Mouse (Mus musculus) liver, embryonic 14.5 days (tissue): ENCODE measurements around the gene Trim41. TPM values are rescaled to one million over a fixed set of nuclear protein-coding genes. Genes with fewer than 3 reads are reported as not detected.
A peak's percentile ranks its signal among the peaks of the same experiment; 100 is the strongest.

Experiments
- ATAC-seq: fragments of 200-750 bp; cut with Nextera tagmentation; 2 replicates; pipeline ENCODE4 v1.8.0; 2017; ENCODE audit warnings: moderate number of reproducible peaks, mild to moderate bottlenecking, moderate library complexity; ENCODE audit not compliant: insufficient read depth
- DNase-seq, 3 experiments: peaks; one replicate each; pipeline ENCODE4 v3.0.0-alpha.2; 2012 to 2013; ENCODE audit warnings: low read depth in 3 of 3, low spot score in 3 of 3
- H3K27ac ChIP-seq: fragments of 300-500 bp; sonication (generic); 2 replicates; pipeline ENCODE4 v1.5.1; 2014; ENCODE audit warnings: moderate library complexity, mild to moderate bottlenecking, control low read depth, inconsistent platforms
- H3K27me3 ChIP-seq: fragments of 300-500 bp; sonication (generic); 2 replicates; pipeline ENCODE4 v1.6.1; 2014; ENCODE audit warnings: mild to moderate bottlenecking, low read length, moderate library complexity; ENCODE audit not compliant: control insufficient read depth, insufficient read depth
- H3K36me3 ChIP-seq: fragments of 300-500 bp; sonication (generic); replicated peaks from 2 replicates; pipeline ENCODE4 v1.6.1; 2014; ENCODE audit warnings: low read depth; ENCODE audit not compliant: control insufficient read depth, insufficient read depth
- H3K4me1 ChIP-seq, 2 experiments: fragments of 200-500 bp in 1 of 2; fragments of 300-500 bp in 1 of 2; sonication (generic) in 1 of 2; replicated peaks; 2 replicates each; pipeline ENCODE4 v1.6.1; 2012 to 2014; ENCODE audit warnings: antibody characterized with exemption in 1 of 2, inconsistent platforms in 1 of 2, low read length in 1 of 2; ENCODE audit not compliant: control insufficient read depth in 2 of 2, insufficient read depth in 2 of 2
- H3K4me2 ChIP-seq: fragments of 300-500 bp; sonication (generic); 2 replicates; pipeline ENCODE4 v1.6.1; 2014; ENCODE audit warnings: low read depth, mild to moderate bottlenecking, control low read depth, moderate library complexity
- H3K4me3 ChIP-seq, 2 experiments: fragments of 200-500 bp in 1 of 2; fragments of 300-500 bp in 1 of 2; sonication (generic) in 1 of 2; 2 replicates each; pipeline ENCODE4 v1.5.1; 2012 to 2014; ENCODE audit warnings: low read depth in 2 of 2, low read length in 2 of 2, mild to moderate bottlenecking in 2 of 2, control low read depth in 1 of 2, inconsistent platforms in 1 of 2, moderate library complexity in 1 of 2; ENCODE audit not compliant: insufficient read depth in 1 of 2
- H3K9ac ChIP-seq: fragments of 300-500 bp; sonication (generic); replicated peaks from 2 replicates; pipeline ENCODE4 v1.6.1; 2014; ENCODE audit warnings: mild to moderate bottlenecking, control low read depth, moderate library complexity
- H3K9me3 ChIP-seq: fragments of 300-500 bp; sonication (generic); 2 replicates; pipeline ENCODE4 v1.6.1; 2016; ENCODE audit warnings: low read length, mixed read lengths; ENCODE audit not compliant: control insufficient read depth
- CTCF ChIP-seq: IDR thresholded peaks from 2 replicates; pipeline ENCODE4 v1.5.1; 2016; ENCODE audit warnings: antibody characterized with exemption, low read depth, control low read depth
- EP300 ChIP-seq: IDR thresholded peaks from 2 replicates; pipeline ENCODE4 v1.6.1; 2016; ENCODE audit warnings: antibody characterized with exemption, low read depth
- WGBS: fragments of 180-500 bp; shearing (Covaris S2); extraction: QIAGEN DNeasy Blood & Tissue Kit; methylation state at CpG from one replicate; pipeline ENCODE4 v1.1.7; 2014; ENCODE audit not compliant: insufficient replicate concordance; 5-methylcytosine and 5-hydroxymethylcytosine counted together
- polyA plus RNA-seq, 2 experiments: library from polyadenylated mRNA; depleted of rRNA in 1 of 2; stranded (reverse) in 1 of 2; unstranded in 1 of 2; fragments of >200 nt; fragmentation: Nextera tagmentation in 1 of 2; extraction: Ambion mirVana in 1 of 2; gene quantifications; 2 replicates each; pipeline versions ENCODE4 v1.2.1 to v1.2.3; 2012 to 2014

Trim41 gene
- polyA plus RNA-seq, 2 experiments, result 1.0 to 9.2 TPM

GRCm38 (mm10) chr11:48853474-48854180 lies 36.5 kb upstream of the Trim41 start:
- Histone ChIP-seq H3K27ac (no peak overlapping the region), H3K9me3 (no peaks in the 10 kb centered on the region; the same call in 1 of the 2 replicates), H3K9ac (peak overlapping the region; percentile 66), H3K36me3 (no peaks in the 10 kb centered on the region), H3K4me2 (peak overlapping the region; percentile 88), H3K27me3 (no peaks in the 10 kb centered on the region), H3K4me3 (peak overlapping the region; percentile 60 to 89), H3K4me1 (peaks cover 10 to 16% of the 10 kb centered on the region in 2 experiments)
- TF ChIP-seq EP300 (no peak; the same call in 1 of the 2 replicates), CTCF (peak; percentile 55)
- DNase-seq (peak in 1 of 3 experiments; percentile 75), ATAC-seq (peak; percentile 58)
- WGBS, result under 1% methylated on average over 31 of the region's 31 CpGs

GRCm38 (mm10) chr11:48852624-48853473 lies 35.7 kb upstream of the Trim41 start:
- Histone ChIP-seq H3K27me3 (no peaks in the 10 kb centered on the region), H3K4me2 (peak overlapping the region; percentile 88), H3K4me3 (peak overlapping the region; percentile 60 to 89), H3K27ac (no peak overlapping the region), H3K4me1 (peaks cover 10 to 13% of the 10 kb centered on the region in 2 experiments), H3K36me3 (no peaks in the 10 kb centered on the region), H3K9me3 (no peaks in the 10 kb centered on the region; the same call in 1 of the 2 replicates), H3K9ac (peak overlapping the region; percentile 47)
- ATAC-seq (peak; percentile 7; the same call in 1 of the 2 replicates), DNase-seq (no peak)
- TF ChIP-seq EP300, result no peak
- no peak for TF ChIP-seq CTCF
- 9% methylated on average over 23 of the region's 23 CpGs for WGBS

GRCm38 (mm10) chr11:48852190-48852589 lies 35.0 kb upstream of the Trim41 start:
- Histone ChIP-seq H3K4me2 (no peak overlapping the region; the same call in 1 of the 2 replicates), H3K27me3 (no peaks in the 10 kb centered on the region), H3K4me3 (no peak overlapping the region), H3K4me1 (peaks cover 10% of the 10 kb centered on the region in 2 experiments), H3K27ac (no peak overlapping the region), H3K9me3 (no peaks in the 10 kb centered on the region; the same call in 1 of the 2 replicates), H3K36me3 (no peaks in the 10 kb centered on the region), H3K9ac (no peak overlapping the region)
- 70% methylated on average over 4 of the region's 4 CpGs for WGBS
- TF ChIP-seq CTCF (no peak), EP300 (no peak)
- no peak for DNase-seq
- ATAC-seq, result no peak

DNA sequence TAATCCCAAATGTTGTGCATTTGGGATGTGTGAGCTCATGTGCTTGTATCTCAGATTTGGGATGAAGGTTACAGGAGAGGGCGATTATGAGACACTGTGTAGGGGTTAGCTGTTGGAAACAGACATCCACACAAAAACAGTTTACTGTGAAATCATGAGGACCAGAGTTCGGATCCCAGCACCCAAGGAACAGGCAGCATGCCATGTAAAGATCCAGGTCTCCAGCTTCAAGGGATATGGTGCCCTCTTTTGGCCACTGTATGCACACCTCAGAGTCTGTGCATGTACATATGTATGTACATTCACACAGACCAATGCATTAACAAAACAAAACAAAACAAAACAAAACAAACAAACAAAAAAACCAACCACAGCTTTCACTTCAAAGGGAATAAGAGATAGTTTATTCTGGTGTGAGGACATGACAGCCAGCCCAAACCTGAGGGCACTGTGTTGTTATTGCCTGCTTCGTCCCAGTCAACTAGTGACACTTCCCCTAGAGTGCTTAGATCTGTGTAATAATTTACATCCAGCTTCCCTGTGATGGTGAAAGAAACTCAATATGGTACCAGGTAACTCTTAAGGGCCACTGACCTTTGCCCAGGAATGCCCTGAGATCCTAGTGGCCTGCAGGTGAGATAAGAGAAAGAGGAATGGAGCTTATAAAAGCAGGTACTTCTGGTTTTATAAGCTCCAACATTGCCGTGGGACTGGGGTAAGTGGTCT lies 34.3 kb upstream of the Trim41 start:
- Histone ChIP-seq H3K4me2 (no peak overlapping the region), H3K4me1 (peaks cover 10% of the 10 kb centered on the region in 2 experiments), H3K36me3 (no peaks in the 10 kb centered on the region), H3K4me3 (no peak overlapping the region), H3K27me3 (no peaks in the 10 kb centered on the region), H3K9me3 (no peaks in the 10 kb centered on the region; the same call in 1 of the 2 replicates), H3K9ac (no peak overlapping the region), H3K27ac (no peak overlapping the region)
- no peak for ATAC-seq
- DNase-seq, result no peak
- WGBS, result 69% methylated on average over 4 of the region's 4 CpGs
- TF ChIP-seq EP300 (no peak), CTCF (peak; percentile 68)
